Mouse (Mus musculus) limb, embryonic 15.5 days (tissue): ENCODE measurements around the gene Serpina3c. TPM values are rescaled to one million over a fixed set of nuclear protein-coding genes. Genes with fewer than 3 reads are reported as not detected.
"Not testable (repeated sequence)": the region's sequence is repeated elsewhere in the genome, so short reads cannot be mapped to it uniquely, and the experiment has no call there.

Experiments used
- ATAC-seq: fragments of 200-750 bp; cut with Nextera tagmentation; 2 replicates; pipeline ENCODE4 v1.8.0; 2017; ENCODE audit warnings: low read depth, moderate TSS enrichment; ENCODE audit not compliant: insufficient number of reproducible peaks, low FRiP score, low TSS enrichment
- H3K27ac ChIP-seq: fragments of 300-500 bp; sonication (generic); 2 replicates; pipeline ENCODE4 v1.5.1; 2015; ENCODE audit warnings: moderate library complexity, mild to moderate bottlenecking, inconsistent platforms
- H3K27me3 ChIP-seq: fragments of 300-500 bp; sonication (generic); 2 replicates; pipeline ENCODE4 v1.6.1; 2015; ENCODE audit warnings: inconsistent platforms
- H3K36me3 ChIP-seq: fragments of 300-500 bp; sonication (generic); 2 replicates; pipeline ENCODE4 v1.6.1; 2015; ENCODE audit warnings: inconsistent platforms
- H3K4me1 ChIP-seq: fragments of 300-500 bp; sonication (generic); 2 replicates; pipeline ENCODE4 v1.6.1; 2015; ENCODE audit warnings: inconsistent platforms
- H3K4me2 ChIP-seq: fragments of 300-500 bp; sonication (generic); 2 replicates; pipeline ENCODE4 v1.6.1; 2015; ENCODE audit warnings: mild to moderate bottlenecking, inconsistent platforms
- H3K4me3 ChIP-seq: fragments of 300-500 bp; sonication (generic); 2 replicates; pipeline ENCODE4 v1.5.1; 2015; ENCODE audit warnings: mild to moderate bottlenecking, inconsistent platforms
- H3K9ac ChIP-seq: fragments of 300-500 bp; sonication (generic); 2 replicates; pipeline ENCODE4 v1.6.1; 2015; ENCODE audit warnings: inconsistent platforms
- H3K9me3 ChIP-seq: fragments of 300-500 bp; sonication (generic); 2 replicates; pipeline ENCODE4 v1.6.1; 2016; ENCODE audit warnings: inconsistent platforms
- WGBS: fragments of 180-500 bp; shearing (Covaris S2); methylation state at CpG from one replicate; pipeline ENCODE4 v1.1.7; 2015; 5-methylcytosine and 5-hydroxymethylcytosine counted together
- polyA plus RNA-seq: library from polyadenylated mRNA; unstranded; fragments of >200 nt; fragmentation: Nextera tagmentation; extraction: Ambion mirVana; gene quantifications from 2 replicates; pipeline ENCODE4 v1.2.1, GENCODE M21; 2015

Gene Serpina3c
- polyA plus RNA-seq, 1 experiment from 2014 or later: 0.09 TPM

GRCm38 (mm10) chr12:104142427-104142826 lies 11.2 kb downstream of the Serpina3c start:
- Histone ChIP-seq H3K9me3 (no peaks in the 10 kb centered on the region), H3K27ac (no peak overlapping the region), H3K4me1 (no peaks in the 10 kb centered on the region), H3K36me3 (no peaks in the 10 kb centered on the region), H3K9ac (no peak overlapping the region), H3K4me3 (no peak overlapping the region), H3K27me3 (no peaks in the 10 kb centered on the region), H3K4me2 (no peak overlapping the region)
- 53% methylated on average over 1 of the region's 1 CpGs for WGBS
- ATAC-seq: no peak

DNA sequence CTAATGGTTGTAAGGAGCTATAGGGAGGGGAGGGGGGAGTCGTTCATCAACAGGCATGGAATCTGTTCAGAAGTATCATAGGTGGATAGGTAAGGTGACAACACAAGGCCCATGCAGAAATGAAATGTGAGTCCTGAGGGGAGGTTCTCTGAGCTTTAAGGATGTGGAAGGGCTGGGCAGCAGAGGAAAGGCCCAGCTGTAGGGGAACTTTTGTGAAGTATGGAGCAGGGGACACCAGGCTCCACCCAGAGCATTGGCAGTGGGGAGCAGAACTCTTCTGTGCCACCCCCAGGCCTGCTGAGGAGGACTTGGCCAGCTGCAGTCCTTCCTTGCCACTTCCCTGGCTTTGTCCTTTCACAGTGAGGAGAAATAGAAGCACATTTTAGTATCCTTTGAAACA lies 12.2 kb downstream of the Serpina3c start:
- Histone ChIP-seq H3K4me1 (no peaks in the 10 kb centered on the region), H3K36me3 (no peaks in the 10 kb centered on the region), H3K4me3 (no peak overlapping the region), H3K9ac (no peak overlapping the region), H3K9me3 (no peaks in the 10 kb centered on the region), H3K27ac (no peak overlapping the region), H3K27me3 (no peaks in the 10 kb centered on the region), H3K4me2 (no peak overlapping the region)
- WGBS: 79% methylated on average over 1 of the region's 1 CpGs
- ATAC-seq: no peak

DNA sequence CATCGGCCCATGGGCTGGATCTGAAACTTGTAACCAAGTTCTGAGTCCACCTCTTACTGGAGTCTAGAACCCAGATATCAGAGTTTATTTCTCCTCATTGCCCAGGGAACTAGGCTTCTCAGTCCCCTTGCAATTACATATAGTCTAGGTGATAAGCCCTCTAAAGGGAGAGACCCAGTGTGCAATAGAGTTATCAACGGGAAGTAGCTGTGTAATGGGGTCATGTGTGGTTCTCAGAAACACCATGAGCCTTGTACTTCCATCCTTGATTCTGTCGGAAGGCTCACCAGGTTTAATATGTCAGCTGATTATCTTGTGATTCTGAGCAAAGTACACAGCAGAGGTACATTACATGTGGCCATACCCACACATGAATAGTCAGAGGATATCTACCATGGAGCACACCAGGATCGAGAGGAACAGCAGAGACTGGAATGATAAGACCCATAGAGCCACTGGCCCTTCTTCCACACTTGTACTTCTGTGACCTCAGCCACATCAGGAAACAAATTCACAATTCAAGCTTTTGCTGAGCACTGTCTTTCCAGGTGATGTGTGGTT lies 13.0 kb downstream of the Serpina3c start:
- H3K27me3 ChIP-seq: no peaks in the 10 kb centered on the region
- H3K27ac ChIP-seq: no peak overlapping the region
- H3K4me1 ChIP-seq: no peaks in the 10 kb centered on the region
- 87% methylated on average over 4 of the region's 4 CpGs for WGBS
- no peak for ATAC-seq
- no peak overlapping the region for H3K4me3 ChIP-seq
- H3K4me2 ChIP-seq: no peak overlapping the region
- no peaks in the 10 kb centered on the region for H3K36me3 ChIP-seq
- H3K9ac ChIP-seq: no peak overlapping the region
- H3K9me3 ChIP-seq: no peaks in the 10 kb centered on the region

- H3K36me3 ChIP-seq: no peaks in the 10 kb centered on the region
- WGBS: 78% methylated on average over 2 of the region's 2 CpGs
Measured at GRCm38 (mm10) chr12:104138216-104138615, 15.5 kb downstream of the Serpina3c start.

DNA sequence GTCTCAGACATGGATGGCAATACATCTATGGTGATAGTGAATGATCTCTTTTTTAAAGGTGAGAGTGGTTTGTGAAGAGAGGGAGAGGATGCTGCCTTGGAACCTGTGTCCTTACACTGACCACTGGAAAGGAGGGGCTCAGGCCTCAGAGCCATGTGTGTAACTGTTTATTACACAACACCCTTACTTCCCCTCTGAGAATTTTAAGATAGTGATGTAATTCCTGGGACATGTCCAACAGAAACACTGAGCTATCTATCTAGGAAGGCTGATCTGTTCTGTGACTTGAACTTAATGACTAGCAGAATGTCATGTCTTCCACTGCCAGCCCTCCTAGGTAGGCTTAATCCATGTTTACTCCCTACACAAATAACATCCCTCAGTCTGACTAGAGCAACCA lies 22.6 kb downstream of the Serpina3c start:
- H3K27me3 ChIP-seq: no peaks in the 10 kb centered on the region

More at GRCm38 (mm10) chr12:104138216-104138615, 15.5 kb downstream of the Serpina3c start:
- Histone ChIP-seq H3K4me3 (no peak overlapping the region), H3K9ac (no peak overlapping the region), H3K4me2 (no peak overlapping the region), H3K27ac (no peak overlapping the region), H3K9me3 (no peaks in the 10 kb centered on the region), H3K4me1 (no peaks in the 10 kb centered on the region), H3K27me3 (no peaks in the 10 kb centered on the region)
- ATAC-seq: no peak

GRCm38 (mm10) chr12:104127696-104128095 lies 26.0 kb downstream of the Serpina3c start, which contains the start of gene Serpina3b:
Gene Serpina3b, plus strand, starts transcription at chr12:104127996.
- H3K36me3 ChIP-seq: no peaks in the 10 kb centered on the region
- 68% methylated on average over 5 of the region's 5 CpGs for WGBS
- no peak within 1 kb of the TSS for H3K27ac ChIP-seq
- no peaks in the 10 kb centered on the region for H3K9me3 ChIP-seq
- no peak for ATAC-seq
- no peak within 1 kb of the TSS for H3K4me2 ChIP-seq
- H3K4me1 ChIP-seq: no peaks in the 10 kb centered on the region
- H3K9ac ChIP-seq: no peak within 1 kb of the TSS
- no peaks in the 10 kb centered on the region for H3K27me3 ChIP-seq
- no peak within 1 kb of the TSS for H3K4me3 ChIP-seq

More for the DNA sequence above, 22.6 kb downstream of the Serpina3c start:
- Histone ChIP-seq H3K36me3 (no peaks in the 10 kb centered on the region), H3K4me3 (no peak overlapping the region), H3K4me2 (no peak overlapping the region), H3K9me3 (no peaks in the 10 kb centered on the region), H3K27ac (no peak overlapping the region), H3K9ac (no peak overlapping the region), H3K4me1 (no peaks in the 10 kb centered on the region)
- ATAC-seq: no peak

DNA sequence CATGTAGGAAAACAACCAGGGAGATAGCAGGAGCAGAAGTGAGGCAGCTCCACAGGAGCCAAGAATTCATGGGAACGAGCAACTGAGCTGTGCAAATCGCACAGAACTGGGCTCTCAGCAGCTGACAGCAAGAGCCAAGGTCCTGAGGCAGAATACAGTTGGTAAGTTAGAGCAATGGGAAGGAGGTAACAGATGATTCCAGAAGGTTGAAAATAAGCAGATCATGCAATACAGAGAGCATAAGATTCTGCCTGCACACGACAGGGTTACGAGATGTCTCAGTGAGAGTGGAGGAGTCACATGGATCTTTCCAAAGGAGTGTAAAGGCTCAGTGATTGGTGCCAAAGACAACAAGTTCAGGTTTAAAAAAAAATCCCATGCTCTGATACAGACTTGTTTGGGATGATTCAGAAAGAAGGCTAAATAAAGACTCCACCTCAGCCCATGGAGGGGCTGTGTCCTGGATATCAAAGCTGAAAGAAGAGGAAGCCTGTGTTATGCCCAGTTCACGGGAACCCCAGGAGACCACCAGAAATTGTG lies 28.6 kb downstream of the Serpina3c start:
- Histone ChIP-seq H3K4me3 (no peak overlapping the region), H3K36me3 (no peaks in the 10 kb centered on the region), H3K27me3 (no peaks in the 10 kb centered on the region), H3K4me2 (no peak overlapping the region), H3K4me1 (no peaks in the 10 kb centered on the region), H3K9ac (no peak overlapping the region), H3K27ac (no peak overlapping the region), H3K9me3 (no peaks in the 10 kb centered on the region)
- ATAC-seq: no peak
- 79% methylated on average over 5 of the region's 5 CpGs for WGBS

DNA sequence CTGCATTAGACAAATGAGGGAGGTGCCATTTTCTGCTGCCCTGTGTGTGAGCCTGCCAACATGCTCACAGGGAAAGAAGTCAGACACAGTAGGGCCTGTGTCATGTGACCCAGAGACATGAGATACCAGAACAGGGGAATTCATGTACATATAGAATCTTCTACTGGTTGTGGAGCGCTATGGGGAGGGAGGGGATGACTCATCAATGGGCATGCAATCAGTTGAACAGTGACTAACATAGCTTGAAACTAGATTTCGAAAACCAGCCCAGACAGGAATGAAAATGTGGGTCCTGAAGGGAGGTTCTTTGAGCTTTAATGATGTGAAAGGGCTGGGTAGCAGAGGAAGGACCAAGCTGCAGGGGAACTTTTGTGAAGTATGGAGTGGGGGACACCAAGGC lies 29.7 kb downstream of the Serpina3c start:
- Histone ChIP-seq H3K36me3 (no peaks in the 10 kb centered on the region), H3K4me1 (no peaks in the 10 kb centered on the region), H3K27ac (no peak overlapping the region), H3K4me2 (no peak overlapping the region), H3K4me3 (no peak overlapping the region), H3K27me3 (no peaks in the 10 kb centered on the region), H3K9ac (no peak overlapping the region), H3K9me3 (no peaks in the 10 kb centered on the region)
- 75% methylated on average over 2 of the region's 2 CpGs for WGBS
- no peak for ATAC-seq

DNA sequence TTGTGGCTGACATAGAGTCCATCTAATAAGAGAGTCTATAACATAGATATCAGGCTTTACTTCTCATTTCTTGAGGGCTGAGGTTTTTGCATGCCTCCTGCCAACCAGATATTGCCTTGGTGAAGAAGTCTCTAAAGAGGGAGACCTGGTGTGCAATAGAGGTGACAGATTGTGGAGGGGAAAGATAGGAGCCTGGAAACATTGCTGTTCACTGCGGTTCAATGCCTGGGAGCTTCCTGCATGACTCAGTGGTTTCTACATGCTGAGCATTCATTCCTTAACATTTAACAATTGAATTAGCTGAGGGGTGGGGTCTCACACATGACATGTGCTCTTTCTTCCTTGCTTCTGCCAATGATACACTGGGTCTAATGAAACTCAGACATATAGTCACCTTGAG lies 30.6 kb downstream of the Serpina3c start:
- ATAC-seq: no peak
- Histone ChIP-seq H3K9me3 (no peaks in the 10 kb centered on the region), H3K4me1 (no peaks in the 10 kb centered on the region), H3K36me3 (no peaks in the 10 kb centered on the region), H3K4me2 (no peak overlapping the region), H3K9ac (no peak overlapping the region), H3K27ac (no peak overlapping the region), H3K4me3 (no peak overlapping the region), H3K27me3 (no peaks in the 10 kb centered on the region)
- WGBS: 90% methylated on average over 1 of the region's 1 CpGs

GRCm38 (mm10) chr12:104114921-104115579 lies 38.6 kb downstream of the Serpina3c start:
- ATAC-seq: no peak
- no peak overlapping the region for H3K9ac ChIP-seq
- no peaks in the 10 kb centered on the region for H3K4me1 ChIP-seq
- no peaks in the 10 kb centered on the region for H3K36me3 ChIP-seq
- no peak overlapping the region for H3K4me3 ChIP-seq
- no peak overlapping the region for H3K4me2 ChIP-seq
- WGBS: 42% methylated on average over 3 of the region's 3 CpGs
- H3K27ac ChIP-seq: no peak overlapping the region
- H3K9me3 ChIP-seq: no peaks in the 10 kb centered on the region
- H3K27me3 ChIP-seq: no peaks in the 10 kb centered on the region

DNA sequence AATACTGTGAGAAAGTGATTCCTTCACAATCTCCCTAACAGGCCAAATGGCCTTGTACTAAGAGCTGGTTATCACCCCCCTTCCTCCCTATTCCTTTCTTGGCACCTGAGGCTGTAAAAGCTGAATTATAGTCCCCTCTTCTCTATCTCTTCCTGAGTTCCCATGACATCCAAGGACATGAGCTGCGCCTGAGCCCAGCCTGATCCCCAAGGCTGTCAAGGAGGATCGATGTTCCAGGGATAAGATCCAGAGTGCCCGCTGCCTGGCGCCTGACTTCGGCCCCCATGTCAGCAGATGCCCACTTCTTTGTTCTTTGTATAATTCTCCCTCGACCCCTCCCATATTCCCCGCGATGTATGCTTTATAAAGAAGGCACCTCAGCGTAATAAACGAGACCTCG lies 41.3 kb downstream of the Serpina3c start, which contains the start of gene Serpina3a:
Gene Serpina3a, plus strand, starts transcription at position 392 of the 400 bp plus-strand sequence.
- not testable (repeated sequence) for H3K27ac ChIP-seq, ATAC-seq
- 86% methylated on average over 11 of the region's 11 CpGs for WGBS

DNA sequence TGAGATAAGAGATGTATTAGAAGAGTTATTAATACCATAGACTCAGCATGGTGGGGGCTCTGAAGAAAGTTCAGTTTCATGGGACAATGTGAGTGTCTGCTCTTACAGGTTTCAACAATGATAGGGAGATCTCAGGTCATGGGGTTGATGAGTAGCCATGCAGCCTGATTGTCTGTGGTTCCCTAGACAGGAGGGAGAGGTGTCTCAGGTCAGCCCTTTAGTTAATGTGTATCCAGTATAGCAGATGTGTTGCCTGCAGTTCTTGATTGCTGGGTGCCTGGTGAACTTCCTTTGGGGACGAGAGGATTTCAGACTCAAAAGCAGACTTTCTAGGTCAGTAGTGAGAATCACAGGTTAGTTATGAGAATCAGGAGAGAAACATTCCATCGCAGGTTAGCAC lies 45.2 kb downstream of the Serpina3c start:
- no peak for ATAC-seq
- H3K4me3 ChIP-seq: no peak overlapping the region
- no peaks in the 10 kb centered on the region for H3K9me3 ChIP-seq
- H3K9ac ChIP-seq: no peak overlapping the region
- WGBS: 82% methylated on average over 2 of the region's 2 CpGs
- H3K4me2 ChIP-seq: no peak overlapping the region
- no peaks in the 10 kb centered on the region for H3K27me3 ChIP-seq
- H3K36me3 ChIP-seq: no peaks in the 10 kb centered on the region
- H3K4me1 ChIP-seq: no peaks in the 10 kb centered on the region
- H3K27ac ChIP-seq: no peak overlapping the region

More for the DNA sequence above, 41.3 kb downstream of the Serpina3c start, which contains the start of gene Serpina3a:
- H3K4me2 ChIP-seq, H3K4me3 ChIP-seq, H3K36me3 ChIP-seq, H3K4me1 ChIP-seq, H3K27me3 ChIP-seq, H3K9me3 ChIP-seq, H3K9ac ChIP-seq: not testable (repeated sequence)
